Mouse (Mus musculus) layer of hippocampus, adult 11-12 months (tissue): ENCODE data around the gene Nfatc2.

Experiments used
- DNase-seq: peaks from one replicate; pipeline ENCODE4 v3.0.0; 2022; ENCODE audit warnings: low spot score

Gene Nfatc2

DNA sequence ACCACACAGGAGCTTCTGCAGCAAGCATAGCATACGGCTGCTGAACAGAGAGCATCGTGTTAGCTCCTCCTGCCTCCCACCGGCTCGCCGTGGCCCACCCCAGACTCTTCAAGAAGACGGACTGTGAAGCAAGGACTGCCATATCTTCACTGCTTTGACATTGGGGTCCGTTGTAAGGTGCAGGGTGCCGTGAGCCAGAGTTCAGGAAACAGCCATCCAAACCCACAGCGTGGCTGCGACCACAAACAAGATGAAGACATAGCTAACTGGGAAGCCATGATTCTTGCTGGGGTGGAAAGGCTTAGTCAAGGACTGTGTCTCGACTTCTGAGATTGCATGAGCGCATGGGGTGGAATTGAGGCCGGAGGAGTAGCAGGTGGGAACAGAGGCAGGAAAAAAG, 111.5 kb downstream of the Nfatc2 start:
- DNase-seq = no peak

DNA sequence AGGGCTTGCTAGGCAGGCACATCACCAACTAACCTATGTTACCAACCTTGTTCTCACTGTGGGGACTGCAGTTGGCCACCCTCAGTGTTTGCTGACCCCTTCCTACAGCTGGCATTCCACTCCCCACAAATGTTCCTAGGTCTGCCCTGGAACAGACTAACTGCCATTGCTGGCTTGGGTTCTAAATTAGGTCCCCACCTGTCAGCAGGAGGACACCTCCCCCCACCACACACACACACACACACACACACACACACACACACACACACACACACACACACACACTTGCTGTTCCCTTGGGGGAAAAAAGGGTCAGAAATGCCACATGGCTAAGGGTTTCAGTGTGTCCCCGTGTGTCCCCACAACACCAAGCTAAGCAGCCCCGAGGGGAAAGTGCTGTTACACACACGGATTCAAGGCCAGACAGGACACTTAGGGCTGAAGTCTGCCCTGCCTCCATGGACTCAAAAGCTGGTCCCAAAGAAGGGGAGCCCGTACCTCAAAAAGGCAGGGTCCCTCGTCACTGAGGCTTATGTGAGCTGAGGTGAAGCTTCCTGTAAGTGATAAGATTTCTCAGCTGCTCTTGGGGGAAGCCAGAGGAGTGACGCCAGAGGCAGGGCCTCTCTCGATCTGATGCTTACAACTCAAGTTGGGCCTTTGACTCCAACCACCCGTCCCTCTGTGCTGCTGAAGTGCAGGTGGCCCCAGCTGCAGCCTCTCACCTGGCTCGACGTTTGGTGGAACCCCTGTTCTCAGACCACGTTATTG, 113.1 kb downstream of the Nfatc2 start:
- no peak for DNase-seq

DNA sequence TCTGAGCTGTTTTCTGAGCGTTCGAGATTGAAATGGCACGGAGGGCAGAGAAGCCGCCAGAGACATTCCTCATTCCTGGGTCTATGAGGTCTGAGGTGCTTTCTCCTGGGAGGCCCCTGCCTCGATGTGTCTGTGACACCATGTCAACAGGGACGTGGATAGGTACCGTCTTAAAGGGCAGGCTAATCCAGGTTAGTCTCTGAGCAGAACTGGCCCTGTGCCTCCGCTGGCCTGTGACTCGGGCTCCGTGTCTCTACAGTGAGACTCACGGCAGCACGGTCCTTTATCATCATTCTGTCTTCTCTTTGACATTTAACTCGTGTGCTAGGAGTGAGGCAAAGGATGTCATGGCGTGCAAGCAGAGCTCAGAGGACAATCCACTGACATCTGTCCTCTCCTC, 120.3 kb downstream of the Nfatc2 start:
- DNase-seq = no peak

DNA sequence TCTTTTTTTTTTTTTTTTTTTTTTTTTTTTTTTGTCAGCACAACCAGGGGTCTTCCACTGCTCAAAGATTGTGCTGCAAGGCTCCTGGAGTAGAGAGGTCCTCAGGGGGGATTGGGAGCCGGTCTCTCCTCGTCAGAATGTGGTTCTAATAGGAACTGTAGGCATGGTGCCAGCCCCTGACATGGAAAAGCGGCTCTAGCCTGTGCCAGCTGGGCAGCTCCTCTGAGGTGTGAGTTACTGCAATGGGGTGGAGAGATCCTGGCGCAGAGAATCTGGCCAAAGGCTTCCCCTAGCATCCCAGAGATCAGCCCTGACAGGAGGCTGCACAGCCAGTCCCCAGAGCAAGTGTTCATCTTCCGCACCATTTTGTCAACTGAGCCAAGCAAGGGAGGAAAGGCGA, 120.8 kb downstream of the Nfatc2 start:
- DNase-seq = no peak

DNA sequence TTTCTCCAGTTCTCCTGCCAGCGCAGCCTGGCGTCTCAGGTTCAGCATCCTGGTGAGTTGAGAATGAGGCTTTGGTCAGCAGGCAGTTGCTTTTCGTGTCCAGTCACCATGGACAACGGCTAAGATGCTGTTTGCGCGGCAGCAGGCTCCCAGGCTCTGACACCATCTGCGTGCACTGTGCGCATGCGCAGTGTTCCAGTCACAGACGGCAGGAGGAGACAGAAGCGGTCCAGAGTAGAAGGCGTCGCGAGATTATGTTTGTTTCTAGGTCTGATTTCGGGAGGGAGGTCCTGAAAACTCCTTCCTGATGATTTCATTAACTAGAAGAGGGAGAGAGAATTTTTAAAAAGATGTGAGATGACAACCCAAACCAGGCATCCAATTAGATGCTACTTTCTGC, 121.5 kb downstream of the Nfatc2 start:
- DNase-seq = peak; percentile 81

DNA sequence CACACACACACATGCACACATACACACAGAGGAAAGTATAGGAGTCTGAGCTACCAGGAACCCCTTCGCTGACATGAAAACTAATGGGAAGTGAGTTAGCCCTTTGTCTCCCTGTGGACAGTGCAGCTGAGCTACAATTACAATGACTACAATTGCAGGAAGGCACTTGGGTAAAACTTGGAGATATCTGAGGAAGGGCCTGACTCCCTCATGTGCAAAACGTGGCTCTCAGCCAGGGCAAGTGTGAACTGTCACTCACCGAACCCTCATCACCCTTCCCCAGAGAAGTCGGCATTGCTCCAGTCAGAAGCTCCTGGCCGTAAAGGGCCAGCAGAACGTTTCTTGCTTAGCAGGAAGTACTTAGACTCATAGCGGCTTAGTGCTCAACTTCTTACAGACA, 123.0 kb downstream of the Nfatc2 start:
- no peak for DNase-seq

DNA sequence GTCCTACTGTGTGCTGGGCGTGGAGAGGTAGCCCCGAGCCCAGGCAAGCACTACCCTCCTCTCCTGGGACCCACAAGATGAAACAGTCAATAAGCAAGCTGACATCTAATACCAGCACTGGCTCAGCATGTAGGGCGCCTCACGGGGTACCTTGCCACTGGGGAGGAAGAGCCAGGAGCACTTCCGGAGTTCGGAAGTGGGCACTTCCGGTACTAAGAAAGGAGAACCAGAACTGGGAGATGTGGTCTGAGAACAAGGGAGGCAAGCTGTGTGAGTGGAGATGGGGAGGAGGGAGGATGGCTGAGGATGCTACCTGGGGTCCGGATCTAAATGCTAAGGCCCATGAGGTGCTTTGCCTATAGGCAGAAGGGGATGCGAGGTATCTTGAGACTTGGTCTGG, 128.0 kb downstream of the Nfatc2 start:
- no peak for DNase-seq

DNA sequence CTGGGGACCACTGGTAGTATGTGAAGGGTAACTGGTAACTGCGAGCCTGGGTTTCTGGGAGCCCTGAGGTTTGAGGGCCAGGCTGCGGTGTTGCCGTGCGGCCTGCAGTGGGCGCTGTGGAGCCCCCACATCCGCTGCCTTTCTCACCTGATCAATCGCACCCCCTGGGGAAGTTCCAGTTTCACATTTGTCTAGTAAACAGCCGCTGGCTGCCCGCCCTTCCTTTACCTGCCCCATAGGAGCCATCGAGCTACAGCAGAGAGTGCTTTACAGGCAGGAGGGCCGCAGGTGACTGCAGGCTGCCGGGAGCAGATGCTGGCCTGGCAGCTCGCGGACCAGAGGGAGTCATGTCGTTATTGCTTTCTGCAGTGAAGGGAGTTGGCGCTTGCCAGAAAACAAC, 128.6 kb downstream of the Nfatc2 start:
- peak; percentile 65 for DNase-seq

DNA sequence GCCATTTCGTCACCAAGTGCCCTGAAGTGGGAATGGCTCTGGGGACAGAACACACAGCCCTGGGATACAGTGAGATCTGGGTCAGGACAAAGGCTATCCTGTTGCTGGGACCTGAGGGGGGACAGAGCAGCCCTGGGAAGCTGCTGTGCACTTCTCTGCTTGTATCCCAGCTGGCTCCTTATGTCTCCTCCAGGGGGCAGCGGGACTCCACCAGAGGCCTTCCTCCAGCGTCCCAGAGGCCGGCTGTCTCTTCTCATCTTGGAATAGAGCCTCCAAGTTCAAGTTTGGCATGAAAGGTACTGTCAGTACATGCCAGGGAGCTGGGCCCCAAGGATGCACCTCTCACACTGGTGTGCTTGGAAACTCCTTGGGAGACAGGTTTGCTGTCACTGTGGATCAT, 132.4 kb downstream of the Nfatc2 start:
- DNase-seq = peak; percentile 80

DNA sequence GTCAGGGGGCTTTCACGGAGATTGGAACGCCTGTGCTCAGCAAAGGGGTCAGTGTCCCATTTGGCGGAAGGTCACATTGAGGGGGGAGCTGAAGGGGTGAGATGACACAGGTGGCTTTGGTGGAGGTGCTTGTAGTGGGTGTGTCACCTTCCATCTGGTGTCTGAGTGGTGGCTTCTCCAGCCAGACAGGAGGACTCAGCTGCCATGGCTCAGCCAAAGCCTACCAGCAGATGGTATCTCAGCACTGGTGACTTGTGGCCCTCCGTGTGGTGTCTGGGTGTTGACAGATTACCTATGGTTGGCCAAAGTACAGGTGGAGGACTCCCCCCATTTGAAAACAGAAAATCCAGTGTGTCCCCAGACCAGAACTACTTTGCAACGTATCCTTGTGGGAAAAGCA, 134.3 kb downstream of the Nfatc2 start:
- DNase-seq = no peak

DNA sequence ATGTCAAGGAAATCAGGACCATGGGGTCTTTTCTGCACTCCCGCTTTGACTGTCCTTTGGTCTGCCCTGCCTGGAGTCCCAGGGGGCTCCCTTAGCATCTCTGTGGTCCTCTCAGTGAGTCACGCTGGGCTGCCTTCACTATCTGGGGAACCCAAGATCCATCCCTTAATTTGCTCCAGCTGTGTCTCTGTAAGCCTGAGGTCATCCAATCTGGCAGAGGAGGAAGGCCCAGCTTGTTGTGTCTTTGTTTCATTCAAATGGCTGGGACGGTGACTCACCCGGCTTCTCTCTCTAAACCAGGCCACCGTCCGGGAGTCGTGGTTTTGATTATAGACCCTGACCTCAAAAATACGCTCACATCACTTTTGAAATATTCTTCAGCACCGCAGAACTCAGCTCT, 135.4 kb downstream of the Nfatc2 start:
- DNase-seq = no peak

DNA sequence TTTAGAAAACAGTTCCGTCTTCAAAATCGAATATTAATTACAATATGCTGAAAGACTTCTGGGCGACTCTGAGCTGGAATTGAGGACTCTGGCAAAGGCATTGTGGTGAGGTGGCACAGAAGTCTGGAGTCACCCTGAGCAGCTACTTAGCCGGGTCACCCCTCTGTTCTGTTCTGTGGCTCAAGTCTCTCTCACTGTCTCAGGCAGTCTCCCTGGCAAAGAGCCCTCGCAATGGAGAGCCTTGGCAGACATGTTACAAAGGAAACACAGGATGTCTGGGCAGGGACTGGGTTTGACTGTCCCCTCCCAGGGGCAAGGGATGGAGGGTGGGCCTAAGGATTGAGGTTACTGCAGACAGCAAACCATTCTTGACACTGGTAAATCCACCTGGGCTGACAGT, 135.8 kb downstream of the Nfatc2 start:
- DNase-seq = no peak

DNA sequence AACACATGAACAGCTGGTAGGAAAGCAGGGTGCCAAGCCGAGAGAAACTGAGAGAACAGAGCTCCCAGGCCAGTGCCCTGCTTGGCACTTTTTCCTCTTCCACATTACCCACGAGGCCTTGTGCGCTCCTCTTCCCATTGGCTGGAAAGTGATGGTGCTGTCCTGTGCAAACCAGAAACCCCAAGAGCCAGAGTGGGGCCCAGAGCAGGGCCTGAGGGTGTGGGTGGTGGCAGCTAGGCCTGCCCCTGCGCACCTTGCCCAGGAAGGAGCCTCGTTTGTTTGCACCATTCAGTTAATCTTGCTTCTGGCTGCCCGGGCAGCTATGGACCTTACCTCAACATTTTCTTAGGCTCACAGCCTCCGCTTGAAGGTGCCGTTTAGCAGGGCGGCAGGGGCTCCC, 139.6 kb downstream of the Nfatc2 start:
- no peak for DNase-seq

DNA sequence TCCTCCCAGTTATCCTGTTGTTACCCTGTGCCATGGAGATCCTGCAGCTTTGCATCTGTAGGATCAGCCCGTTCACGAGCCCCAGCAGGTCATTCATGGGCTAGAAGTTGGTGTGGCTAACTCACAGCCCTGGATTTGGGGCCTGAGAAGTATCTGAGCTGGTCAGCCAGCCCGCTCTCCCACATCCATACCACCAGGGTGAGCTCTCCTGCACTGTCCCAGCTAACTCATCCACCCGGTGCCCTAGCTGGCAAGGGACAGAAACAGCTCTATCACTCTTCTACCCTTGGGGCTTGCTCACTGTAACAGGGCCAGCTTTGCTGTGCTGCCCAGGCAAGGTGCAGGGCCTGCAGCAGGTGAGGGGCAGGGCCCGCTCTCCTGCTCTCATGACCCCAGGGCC, 141.8 kb downstream of the Nfatc2 start:
- DNase-seq = no peak

DNA sequence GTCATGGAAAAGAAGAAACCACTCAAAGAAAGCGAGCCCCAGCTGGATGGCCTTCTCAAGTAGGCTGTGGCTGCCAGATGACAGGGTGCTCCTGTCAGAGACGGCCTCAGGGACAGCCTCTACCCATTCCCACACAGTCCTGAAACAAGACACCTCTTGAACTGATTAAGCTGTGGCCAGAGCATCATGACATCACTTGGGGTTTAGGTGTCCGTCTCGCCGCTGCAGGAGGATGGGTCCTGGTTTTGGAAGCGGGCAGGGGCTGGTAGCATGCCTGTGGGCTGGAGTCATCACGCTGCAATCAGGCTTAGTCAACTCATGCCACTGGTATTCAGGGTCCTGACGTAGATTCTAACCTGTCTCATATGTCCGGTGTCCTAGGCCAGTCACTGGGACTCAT, 142.9 kb downstream of the Nfatc2 start:
- DNase-seq = no peak

DNA sequence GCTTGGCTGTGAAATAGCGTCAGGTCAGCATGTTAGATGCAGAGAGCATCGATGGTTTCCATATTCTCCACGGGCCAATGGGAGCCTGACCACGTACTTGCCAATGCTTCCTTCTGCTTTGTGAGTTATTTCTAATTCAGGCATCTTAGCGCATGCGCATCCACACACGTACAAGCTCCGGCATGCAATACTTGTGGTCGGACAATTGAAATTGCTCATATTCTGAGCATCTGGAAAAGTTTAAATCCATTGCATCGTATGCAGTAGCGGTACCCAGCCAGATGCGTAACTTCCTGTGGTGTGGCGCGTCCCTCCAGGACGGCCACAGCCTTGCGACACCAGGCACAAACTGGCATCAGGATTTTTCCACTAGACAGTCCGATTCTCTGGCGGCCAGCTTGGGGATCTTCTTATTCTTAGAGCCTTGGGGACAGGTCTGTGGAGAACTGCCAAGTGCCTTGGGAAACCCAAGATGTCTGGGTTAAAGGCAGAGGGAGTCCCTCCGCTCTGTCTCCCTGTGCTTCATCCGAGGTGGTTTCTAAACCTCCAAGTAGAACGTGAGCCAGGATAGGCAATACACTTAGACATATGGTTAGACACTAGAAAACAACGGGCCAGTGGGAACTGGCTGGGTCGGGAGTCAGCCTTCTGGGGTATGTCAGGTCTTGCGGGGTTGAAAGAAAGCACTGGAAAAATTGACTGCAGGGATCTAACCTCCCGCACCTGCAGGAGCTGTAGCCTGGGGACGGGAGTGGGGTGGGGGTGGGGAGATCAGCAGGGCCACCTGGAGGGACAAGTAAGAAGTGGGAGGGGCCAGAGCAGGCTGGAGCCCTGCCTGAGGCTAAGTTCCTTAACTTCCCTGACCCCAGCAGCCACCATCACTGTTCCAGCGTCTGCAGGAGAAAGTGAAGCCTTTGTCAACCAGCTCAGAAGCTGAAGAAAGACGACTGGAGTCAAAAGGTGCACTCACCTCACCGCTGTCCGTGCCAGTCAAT, 149.4 kb downstream of the Nfatc2 start:
- DNase-seq = no peak

DNA sequence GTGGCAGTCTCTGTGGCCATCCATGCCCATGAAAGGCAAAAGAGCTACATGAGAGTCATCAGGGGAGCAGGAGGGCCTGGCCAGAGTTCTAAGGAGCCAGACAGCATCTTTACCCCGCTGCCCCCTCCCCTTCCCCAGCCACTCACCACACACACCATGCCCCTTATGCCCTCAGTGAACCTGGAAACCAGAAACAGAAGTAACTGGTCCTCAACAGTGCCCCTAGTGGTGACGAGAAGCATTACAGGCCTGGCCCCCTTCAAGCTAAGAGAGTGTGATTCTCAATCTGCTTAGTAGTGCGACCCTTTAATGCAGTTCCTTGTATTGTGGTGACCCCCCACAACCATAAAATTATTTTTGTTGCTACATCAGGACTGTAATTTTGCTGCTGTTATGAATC, 150.5 kb downstream of the Nfatc2 start:
- DNase-seq = no peak

DNA sequence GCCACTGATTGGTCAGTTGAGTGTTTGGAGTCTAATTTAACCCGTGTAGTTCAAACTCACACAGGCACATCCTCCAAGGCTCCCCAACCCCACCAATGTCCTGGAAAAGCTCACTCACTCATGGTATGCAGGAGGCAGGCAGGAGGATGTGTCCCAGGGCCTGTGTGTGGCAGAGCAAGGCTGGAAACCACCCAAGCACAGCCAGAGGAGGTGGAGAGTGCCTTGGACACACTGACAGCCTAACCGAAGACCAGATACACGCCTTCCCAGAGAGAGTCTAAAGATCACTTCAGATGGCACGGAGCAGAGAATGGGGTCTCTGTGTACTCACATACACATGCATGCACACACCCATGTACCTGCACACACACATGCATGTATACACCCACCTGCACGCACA, 153.4 kb downstream of the Nfatc2 start:
- no peak for DNase-seq

DNA sequence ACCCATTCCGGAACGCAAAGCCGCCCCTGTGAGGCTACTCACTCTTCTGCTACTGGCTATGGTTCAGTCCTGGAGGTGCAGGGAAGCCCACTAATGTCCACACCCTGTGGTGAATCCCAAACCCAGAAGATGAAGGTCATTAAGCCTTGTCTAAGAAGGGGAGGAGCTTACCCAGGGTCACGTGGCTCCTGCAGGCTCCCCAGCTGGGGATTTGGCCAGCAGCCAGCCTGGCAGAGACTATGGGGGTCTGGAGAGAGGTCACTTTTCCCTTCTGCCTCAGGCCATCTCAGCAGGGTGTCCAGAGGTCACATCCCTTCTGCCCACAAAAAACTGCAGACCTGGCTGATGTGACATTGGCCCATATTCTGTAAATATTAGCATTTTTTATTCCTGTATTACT, 153.9 kb downstream of the Nfatc2 start:
- no peak for DNase-seq

DNA sequence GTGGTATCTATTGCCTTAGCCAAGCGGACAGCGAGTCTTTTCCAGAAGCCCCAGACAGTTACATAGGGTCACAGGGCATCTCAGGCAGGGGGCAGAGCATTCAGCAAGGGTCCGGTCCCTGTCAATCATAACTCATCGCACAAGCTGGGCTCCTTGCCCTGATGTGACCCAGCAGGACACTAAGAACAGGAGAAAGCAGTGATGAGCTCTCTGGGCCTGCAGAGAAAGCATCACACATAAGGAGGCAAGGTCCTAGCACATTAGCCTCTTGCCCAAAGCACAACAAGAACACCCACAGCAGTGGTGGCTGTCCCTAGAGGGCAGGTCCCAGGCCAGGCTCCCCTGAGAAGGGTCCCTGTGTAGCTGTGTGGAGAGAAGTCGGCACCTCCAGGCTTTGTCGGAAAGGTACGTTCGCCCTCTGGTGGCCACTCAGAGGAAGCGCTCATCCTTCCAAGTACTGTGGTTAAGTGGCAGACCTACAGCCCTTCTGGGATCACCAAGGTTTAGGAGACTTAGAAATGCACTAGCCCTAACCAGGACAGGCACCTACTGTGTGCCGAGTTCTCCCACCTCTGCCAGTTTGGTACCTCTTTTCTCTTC, 156.1 kb downstream of the Nfatc2 start:
- DNase-seq = no peak

DNA sequence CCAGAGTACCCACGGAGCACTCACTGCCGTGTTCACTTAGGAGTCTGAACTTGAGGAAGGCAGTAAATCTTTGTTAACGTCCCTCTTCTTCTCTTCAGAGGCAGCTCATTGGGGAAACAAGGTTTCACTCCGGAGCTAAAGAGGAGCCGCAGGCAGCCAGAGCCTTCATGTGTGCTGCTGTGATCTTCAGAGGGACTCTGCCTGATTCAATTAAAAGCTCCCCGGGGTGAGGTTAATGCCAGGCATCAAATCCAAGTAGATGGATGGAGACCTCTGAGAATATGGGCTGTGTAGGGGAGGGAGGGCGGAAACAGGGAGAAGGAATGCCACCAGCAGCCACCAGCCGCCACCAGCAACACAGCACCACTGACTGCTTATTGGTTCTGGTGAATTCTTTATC, 157.3 kb downstream of the Nfatc2 start:
- no peak for DNase-seq

DNA sequence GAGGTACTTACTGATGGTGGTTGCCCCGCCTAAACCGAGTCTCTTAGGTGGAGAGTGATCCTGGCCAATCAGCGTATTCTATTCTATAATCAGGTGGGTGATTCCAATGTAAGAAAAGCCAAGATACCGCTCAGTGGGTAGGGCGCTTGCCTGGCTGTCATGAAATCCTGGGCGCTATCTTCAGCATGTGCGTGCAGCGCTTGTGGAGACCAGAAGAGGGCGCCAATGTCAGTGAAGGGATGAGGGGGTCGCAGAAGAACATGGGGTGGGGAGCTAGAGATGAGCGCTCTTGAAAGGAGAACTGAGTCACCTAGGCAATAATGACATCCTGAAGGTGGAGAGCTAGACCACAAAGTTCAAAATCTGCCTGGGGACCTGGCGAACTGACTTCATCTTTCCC, 160.0 kb downstream of the Nfatc2 start:
- DNase-seq = no peak

DNA sequence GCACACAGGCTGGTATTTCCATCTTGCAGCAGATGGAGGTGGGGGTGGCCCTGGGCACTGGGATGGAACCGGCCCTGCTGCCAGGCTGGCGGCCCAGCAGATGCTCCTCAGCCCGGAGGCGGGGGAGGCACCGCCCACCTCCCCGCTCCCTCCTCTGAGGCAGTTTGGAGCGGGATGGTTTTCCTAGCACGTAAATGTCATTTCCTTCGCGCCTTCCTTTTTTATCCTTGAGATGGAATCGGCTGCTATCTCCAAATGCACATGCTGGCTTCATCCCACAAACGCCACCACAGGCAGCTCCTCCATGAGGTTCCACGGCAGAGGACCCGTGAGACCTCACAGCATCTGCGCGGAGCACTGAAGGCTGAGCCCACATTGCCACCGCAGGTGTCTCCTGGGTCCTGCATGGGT, 160.5 kb downstream of the Nfatc2 start:
- DNase-seq = peak; percentile 90
